Mouse (Mus musculus) gastrocnemius, postnatal 14 days (tissue): ENCODE results near the gene Tnfsf4. TPM values are rescaled to one million over a fixed set of nuclear protein-coding genes. Genes with fewer than 3 reads are reported as not detected.

Source experiments
- DNase-seq: peaks from one replicate; pipeline ENCODE4 v3.0.0; 2021; ENCODE audit warnings: mixed read lengths
- intact Hi-C: fragments of 180-260 bp; cut with DNase I; formaldehyde crosslinking; loops from one replicate; pipeline ENCODE4 v1.15.1; 2025; ENCODE audit warnings: low total_unique reads
- total RNA-seq, 2 experiments: library from RNA; stranded (reverse); gene quantifications; 2 replicates each; pipeline ENCODE4 v1.2.3; 2021

Gene Tnfsf4
- total RNA-seq, 2 experiments from 2014 or later, result not detected

GRCm38 (mm10) chr1:161444858-161445257 is 49.6 kb downstream of the Tnfsf4 start:
- DNase-seq, result no peak
- intact Hi-C loops, result no loop called here

- no peak for DNase-seq
- intact Hi-C loops, result loop anchor here (5.0 kb wide), 1 partner anchor 1284 kb away; no protein-coding TSS in a partner anchor
Observed at GRCm38 (mm10) chr1:161451683-161452245, 56.6 kb downstream of the Tnfsf4 start.

GRCm38 (mm10) chr1:161452250-161452649 is 57.0 kb downstream of the Tnfsf4 start:
- no peak for DNase-seq
- intact Hi-C loops, result loop anchor here (5.0 kb wide), 1 partner anchor 1285 kb away; no protein-coding TSS in a partner anchor

GRCm38 (mm10) chr1:161463388-161464085 is 68.3 kb downstream of the Tnfsf4 start:
- intact Hi-C loops, result no loop called here
- DNase-seq, result peak; percentile 61

Other genes with a start within 250 kb of the Tnfsf4 start
- not detected for gene Tex50, start 236.1 kb upstream of the Tnfsf4 start, total RNA-seq
- 10 to 100 TPM; 70.1 to 78.6 TPM for gene Prdx6, start 144.2 kb upstream of the Tnfsf4 start, total RNA-seq
- under 1 TPM in 1 of 2 experiments, not detected in 1; 0.11 TPM for gene Tnfsf18, start 99.2 kb downstream of the Tnfsf4 start, total RNA-seq